Mouse (Mus musculus) bone marrow macrophage, adult 2 months (primary cell): Measurements from ENCODE around the gene Mfsd6l.

Experiments used
- CTCF ChIP-seq: IDR thresholded peaks from 2 replicates; pipeline ENCODE4 v1.5.1; 2012; ENCODE audit warnings: low read depth, mild to moderate bottlenecking, low read length, moderate library complexity
- POLR2A ChIP-seq: IDR thresholded peaks from 2 replicates; pipeline ENCODE4 v1.6.1; 2012; ENCODE audit warnings: mild to moderate bottlenecking, low read depth, low read length, borderline replicate concordance

GRCm38 (mm10) chr11:68533971-68534475 is 22.0 kb upstream of the Mfsd6l start:
- TF ChIP-seq CTCF (no peak), POLR2A (no peak)
